Comparison of ENCODE assay signal across 10 mouse cellular contexts in the genomic region with DNA sequence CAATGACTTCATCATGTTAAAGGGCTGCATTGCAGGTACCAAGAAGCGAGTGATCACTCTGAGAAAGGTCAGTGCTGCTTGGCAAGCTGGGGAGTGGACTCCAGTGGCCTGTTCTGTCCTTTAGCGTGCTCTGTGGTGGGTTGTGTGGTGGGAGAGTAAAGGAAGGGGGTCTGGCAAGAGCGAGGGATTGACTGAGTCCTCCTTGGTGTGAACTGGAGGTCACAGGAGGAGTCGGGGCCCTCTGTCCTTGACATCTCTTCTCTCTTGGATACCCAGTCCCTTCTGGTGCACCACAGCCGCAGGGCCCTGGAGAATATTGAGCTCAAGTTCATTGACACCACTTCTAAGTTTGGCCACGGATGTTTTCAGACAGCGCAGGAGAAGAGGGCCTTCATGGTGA. TPM values are rescaled to one million over a fixed set of nuclear protein-coding genes. Genes with fewer than 3 reads are reported as not detected.
A peak's percentile ranks its signal among the peaks of the same experiment; 100 is the strongest.
DNase-seq lines count a peak whose midpoint lies in the region; ATAC-seq and TF ChIP-seq lines count a peak whose summit lies in the region.
"Had no signal": no experiment of that assay in that cellular context is flagged by ENCODE, and none has a peak within 500 bp of the region (broad histone marks: within the 10 kb centered on the region; RNA-seq: fewer than 3 reads in every experiment).

No protein-coding gene starts in this region.

- H3K9me3 ChIP-seq in kidney, embryonic 16.5 days (ENCODE audit: low read length) = no peaks in the 10 kb centered on the region
- no peaks in the 10 kb centered on the region for H3K9me3 ChIP-seq in intestine, postnatal 0 days (ENCODE audit: control insufficient read depth)
- H3K9me3 ChIP-seq in neural tube, embryonic 15.5 days (replicated peaks) = no peaks in the 10 kb centered on the region

- no peaks in the 10 kb centered on the region for H3K27me3 ChIP-seq in kidney, embryonic 16.5 days (ENCODE audit: insufficient read depth, low read length)
- H3K27me3 ChIP-seq in intestine, postnatal 0 days (replicated peaks; ENCODE audit: control insufficient read depth, insufficient read depth, low read length) = no peaks in the 10 kb centered on the region
- 0 out of 2 replicates have a peak, but pooled peaks cover 4% of the 10 kb centered on the region for H3K27me3 ChIP-seq in neural tube, embryonic 15.5 days (replicated peaks)

- 0 out of 2 replicates have a peak, but pooled peaks cover 3% of the 10 kb centered on the region for H3K36me3 ChIP-seq in kidney, embryonic 16.5 days (ENCODE audit: insufficient read depth, low read length)
- H3K36me3 ChIP-seq in intestine, postnatal 0 days (ENCODE audit: control insufficient read depth, insufficient read depth) = peaks cover 7% of the 10 kb centered on the region; the same call in 1 of the 2 replicates
- H3K36me3 ChIP-seq in neural tube, embryonic 15.5 days = no peaks in the 10 kb centered on the region

- no peak for TF ChIP-seq CTCF in intestine, postnatal 0 days (IDR thresholded peaks at IDR 0.05; ENCODE audit: low read depth)

- no peak overlapping the region for H3K9ac ChIP-seq in kidney, embryonic 16.5 days (replicated peaks; ENCODE audit: low read length)
- no peak overlapping the region for H3K9ac ChIP-seq in intestine, postnatal 0 days (ENCODE audit: low read depth, low read length)
- H3K9ac ChIP-seq in neural tube, embryonic 15.5 days (replicated peaks) = no peak overlapping the region

- 90% methylated on average over 7 of the region's 7 CpGs for WGBS in kidney, embryonic 16.5 days
- WGBS in intestine, postnatal 0 days = 94% methylated on average over 7 of the region's 7 CpGs
- 87% methylated on average over 7 of the region's 7 CpGs for WGBS in neural tube, embryonic 15.5 days

- H3K27ac ChIP-seq in kidney, embryonic 16.5 days (ENCODE audit: low read length) = no peak overlapping the region
- H3K27ac ChIP-seq in intestine, postnatal 0 days (ENCODE audit: low read depth, low read length) = peak overlapping the region; percentile 52; the same call in 1 of the 2 replicates
- no peak overlapping the region for H3K27ac ChIP-seq in neural tube, embryonic 15.5 days (replicated peaks)

- no peak overlapping the region for H3K4me3 ChIP-seq in kidney, embryonic 16.5 days (ENCODE audit: low read length)
- no peak overlapping the region for H3K4me3 ChIP-seq in intestine, postnatal 0 days (ENCODE audit: low read depth, low read length)
- H3K4me3 ChIP-seq in neural tube, embryonic 15.5 days (replicated peaks) = no peak overlapping the region

- H3K4me1 ChIP-seq in kidney, embryonic 16.5 days (ENCODE audit: insufficient read depth, low read length) = peaks cover 20% of the 10 kb centered on the region
- H3K4me1 ChIP-seq in intestine, postnatal 0 days (replicated peaks; ENCODE audit: control insufficient read depth, insufficient read depth, low read length) = 0 out of 2 replicates have a peak, but pooled peaks cover 9% of the 10 kb centered on the region
- peaks cover 17% of the 10 kb centered on the region for H3K4me1 ChIP-seq in neural tube, embryonic 15.5 days

- no peak for ATAC-seq in kidney, embryonic 16.5 days (ENCODE audit: low FRiP score, low TSS enrichment)
- ATAC-seq in intestine, postnatal 0 days = no peak
- no peak for ATAC-seq in neural tube, embryonic 15.5 days (ENCODE audit: low FRiP score)

- DNase-seq in cerebellum, adult 9-11 months = peak; percentile 32
- no peak for DNase-seq in cerebellum, postnatal 14 days
- no peak for DNase-seq in kidney, postnatal 14 days
- no peak for DNase-seq in adrenal gland, adult 18-20 months (ENCODE audit: low spot score in 2 of 2)
- DNase-seq in thymus, postnatal 10 days (ENCODE audit: low spot score in 2 of 2) = no peak
- DNase-seq: right cerebral cortex, postnatal 14 days had no signal

- peak overlapping the region; percentile 90 for H3K4me2 ChIP-seq in kidney, embryonic 16.5 days (replicated peaks; ENCODE audit: low read depth, low read length)
- peak overlapping the region; percentile 83; the same call in 1 of the 2 replicates for H3K4me2 ChIP-seq in intestine, postnatal 0 days (replicated peaks; ENCODE audit: low read depth)
- H3K4me2 ChIP-seq in neural tube, embryonic 15.5 days = peak overlapping the region; percentile 77; the same call in 1 of the 2 replicates

RNA-seq across cellular contexts. Expression of a gene that starts 1.0 kb away (rescaled TPM):
- polyA plus RNA-seq in kidney, embryonic 16.5 days (2015; fragmentation: Nextera tagmentation; extraction: Ambion mirVana) = 33.3 and 33.8 TPM in 2 replicates
- polyA plus RNA-seq in intestine, postnatal 0 days (2015; fragmentation: Nextera tagmentation; extraction: Ambion mirVana) = 47.4 and 47.8 TPM in 2 replicates
- polyA plus RNA-seq in neural tube, embryonic 15.5 days (2015; fragmentation: Nextera tagmentation; extraction: Ambion mirVana) = 23.2 and 24.4 TPM in 2 replicates
- total RNA-seq in adrenal gland, adult 18-20 months (2021) = 10 to 100 TPM; 83.9 to 94.4 TPM

RNA-seq across cellular contexts. Expression of a gene that starts 7.8 kb away (rescaled TPM):
- 0.15 TPM in 1 of 2 replicates, not detected in the other for polyA plus RNA-seq in kidney, embryonic 16.5 days (2015; fragmentation: Nextera tagmentation; extraction: Ambion mirVana)
- 0.27 TPM in 1 of 2 replicates, not detected in the other for polyA plus RNA-seq in intestine, postnatal 0 days (2015; fragmentation: Nextera tagmentation; extraction: Ambion mirVana)
- polyA plus RNA-seq in neural tube, embryonic 15.5 days (2015; fragmentation: Nextera tagmentation; extraction: Ambion mirVana) = 0.10 and 0.19 TPM in 2 replicates
- 1 to 10 TPM in 1 of 2 experiments, not detected in 1; 1.2 TPM for total RNA-seq in adrenal gland, adult 18-20 months (2021)
- total RNA-seq: hematopoietic stem cell, adult 5-6 weeks had no signal

RNA-seq across cellular contexts. Expression of a gene that starts 11.2 kb away (rescaled TPM):
- polyA plus RNA-seq in kidney, embryonic 16.5 days (2015; fragmentation: Nextera tagmentation; extraction: Ambion mirVana) = 258 and 262 TPM in 2 replicates
- polyA plus RNA-seq in intestine, postnatal 0 days (2015; fragmentation: Nextera tagmentation; extraction: Ambion mirVana) = 406 and 413 TPM in 2 replicates
- 302 and 304 TPM in 2 replicates for polyA plus RNA-seq in neural tube, embryonic 15.5 days (2015; fragmentation: Nextera tagmentation; extraction: Ambion mirVana)
- 100 to 1,000 TPM; 239 to 321 TPM for total RNA-seq in adrenal gland, adult 18-20 months (2021)

RNA-seq across cellular contexts. Expression of a gene that starts 17.3 kb away (rescaled TPM):
- polyA plus RNA-seq in kidney, embryonic 16.5 days (2015; fragmentation: Nextera tagmentation; extraction: Ambion mirVana) = 23.0 and 27.6 TPM in 2 replicates
- polyA plus RNA-seq in intestine, postnatal 0 days (2015; fragmentation: Nextera tagmentation; extraction: Ambion mirVana) = 0.25 and 0.47 TPM in 2 replicates
- polyA plus RNA-seq in neural tube, embryonic 15.5 days (2015; fragmentation: Nextera tagmentation; extraction: Ambion mirVana) = 0.37 and 0.38 TPM in 2 replicates
- 1 to 10 TPM; 2.2 to 2.3 TPM for total RNA-seq in adrenal gland, adult 18-20 months (2021)
- total RNA-seq: hematopoietic stem cell, adult 5-6 weeks had no signal

RNA-seq across cellular contexts. Expression of a gene that starts 17.5 kb away (rescaled TPM):
- 1,489 and 1,547 TPM in 2 replicates for polyA plus RNA-seq in kidney, embryonic 16.5 days (2015; fragmentation: Nextera tagmentation; extraction: Ambion mirVana)
- 757 and 776 TPM in 2 replicates for polyA plus RNA-seq in intestine, postnatal 0 days (2015; fragmentation: Nextera tagmentation; extraction: Ambion mirVana)
- 729 and 914 TPM in 2 replicates for polyA plus RNA-seq in neural tube, embryonic 15.5 days (2015; fragmentation: Nextera tagmentation; extraction: Ambion mirVana)
- total RNA-seq in adrenal gland, adult 18-20 months (2021) = 100 to 1,000 TPM; 653 to 681 TPM
